Mouse (Mus musculus) MEL (cell line): Measurements from ENCODE around the gene Dcp1a. TPM values are rescaled to one million over a fixed set of nuclear protein-coding genes. Genes with fewer than 3 reads are reported as not detected.

Experiments
- DNase-seq: peaks from one replicate; pipeline ENCODE4 v3.0.0; 2011; ENCODE audit warnings: low read depth, low spot score
- H3K27ac ChIP-seq: 2 replicates; pipeline ENCODE4 v1.5.1; 2012; ENCODE audit warnings: low read depth, mild to moderate bottlenecking, control low read depth, low read length, moderate library complexity; ENCODE audit not compliant: control insufficient read depth
- H3K27me3 ChIP-seq, 2 experiments: fragments of 150-350 bp in 1 of 2; sonication (generic) in 1 of 2; 2 replicates each; pipeline ENCODE4 v1.6.1; 2012; ENCODE audit warnings: low read length in 2 of 2, mild to moderate bottlenecking in 2 of 2, improper control_type of control experiment in 1 of 2, moderate library complexity in 1 of 2; ENCODE audit not compliant: insufficient read depth in 2 of 2, control insufficient read depth in 1 of 2
- H3K36me3 ChIP-seq, 2 experiments: 2 replicates each; pipeline ENCODE4 v1.6.1; 2012 to 2014; ENCODE audit warnings: low read length in 2 of 2, improper control_type of control experiment in 1 of 2, inconsistent platforms in 1 of 2, mild to moderate bottlenecking in 1 of 2; ENCODE audit not compliant: insufficient read depth in 2 of 2, control insufficient read depth in 1 of 2
- H3K4me1 ChIP-seq, 2 experiments: fragments of 150-350 bp in 1 of 2; sonication (generic) in 1 of 2; 2 replicates each; pipeline ENCODE4 v1.6.1; 2012; ENCODE audit warnings: low read length in 2 of 2, improper control_type of control experiment in 1 of 2, mild to moderate bottlenecking in 1 of 2; ENCODE audit not compliant: insufficient read depth in 2 of 2, control insufficient read depth in 1 of 2
- H3K4me3 ChIP-seq, 2 experiments: fragments of 150-350 bp in 1 of 2; sonication (generic) in 1 of 2; 2 replicates each; pipeline ENCODE4 v1.5.1; 2012; ENCODE audit warnings: low read depth in 2 of 2, low read length in 2 of 2, mild to moderate bottlenecking in 2 of 2, moderate library complexity in 2 of 2, control low read depth in 1 of 2, improper control_type of control experiment in 1 of 2; ENCODE audit not compliant: control insufficient read depth in 1 of 2, insufficient read depth in 1 of 2
- H3K79me2 ChIP-seq: 2 replicates; pipeline ENCODE4 v1.6.1; 2012; ENCODE audit warnings: mild to moderate bottlenecking, low read length, moderate library complexity; ENCODE audit not compliant: control insufficient read depth, poor library complexity, insufficient read depth
- H3K9ac ChIP-seq: 2 replicates; pipeline ENCODE4 v1.6.1; 2012; ENCODE audit warnings: low read depth, mild to moderate bottlenecking, control low read depth, low read length, moderate library complexity; ENCODE audit not compliant: control insufficient read depth, poor library complexity, severe bottlenecking
- H3K9me3 ChIP-seq: fragments of 150-350 bp; sonication (generic); replicated peaks from 2 replicates; pipeline ENCODE4 v1.6.1; 2012; ENCODE audit warnings: mild to moderate bottlenecking, low read length, improper control_type of control experiment, moderate library complexity; ENCODE audit not compliant: insufficient read depth
- BHLHE40 ChIP-seq: IDR thresholded peaks from 2 replicates; pipeline ENCODE4 v1.6.1; 2012; ENCODE audit warnings: low read depth, mild to moderate bottlenecking, inconsistent platforms, low read length, improper control_type of control experiment, borderline replicate concordance
- CHD1 ChIP-seq: IDR thresholded peaks from 2 replicates; pipeline ENCODE4 v1.6.1; 2012; ENCODE audit warnings: low read depth, mild to moderate bottlenecking, inconsistent platforms, low read length, improper control_type of control experiment
- CTCF ChIP-seq, 3 experiments: IDR thresholded peaks in 2 of 3; conservative IDR thresholded peaks in 1 of 3; 2 replicates each; pipeline ENCODE4 v1.5.1; 2011 to 2012; ENCODE audit warnings: low read length in 3 of 3, low read depth in 2 of 3, mild to moderate bottlenecking in 2 of 3, improper control_type of control experiment in 1 of 3, inconsistent platforms in 1 of 3, mixed read lengths in 1 of 3, moderate library complexity in 1 of 3; ENCODE audit not compliant: control insufficient read depth in 1 of 3, insufficient read depth in 1 of 3, poor library complexity in 1 of 3, severe bottlenecking in 1 of 3
- E2F4 ChIP-seq: IDR thresholded peaks from 2 replicates; pipeline ENCODE4 v1.6.1; 2011; ENCODE audit warnings: low read depth, low read length, improper control_type of control experiment, borderline replicate concordance
- EP300 ChIP-seq, 2 experiments: IDR thresholded peaks; 2 replicates each; pipeline ENCODE4 v1.6.1; 2011; ENCODE audit warnings: improper control_type of control experiment in 2 of 2, low read length in 2 of 2, low read depth in 1 of 2, mild to moderate bottlenecking in 1 of 2
- ETS1 ChIP-seq: IDR thresholded peaks from 2 replicates; pipeline ENCODE4 v1.6.1; 2012; ENCODE audit warnings: low read depth, mild to moderate bottlenecking, inconsistent platforms, low read length, improper control_type of control experiment, moderate library complexity
- GABPA ChIP-seq: IDR thresholded peaks from 2 replicates; pipeline ENCODE4 v1.6.1; 2012; ENCODE audit warnings: low read depth, mild to moderate bottlenecking, inconsistent platforms, low read length, improper control_type of control experiment, moderate library complexity
- KAT2A ChIP-seq: conservative IDR thresholded peaks from 2 replicates; pipeline ENCODE4 v1.6.1; 2012; ENCODE audit warnings: low read depth, low read length, improper control_type of control experiment, inconsistent platforms
- MAX ChIP-seq: IDR thresholded peaks from 2 replicates; pipeline ENCODE4 v1.6.1; 2011; ENCODE audit warnings: low read length, improper control_type of control experiment
- MAZ ChIP-seq: IDR thresholded peaks from 2 replicates; pipeline ENCODE4 v1.6.1; 2012; ENCODE audit warnings: low read depth, mild to moderate bottlenecking, inconsistent platforms, low read length, improper control_type of control experiment
- POLR2A ChIP-seq, 2 experiments: IDR thresholded peaks; 2 replicates each; pipeline ENCODE4 v1.6.1; 2011 to 2012; ENCODE audit warnings: low read length in 2 of 2, mild to moderate bottlenecking in 2 of 2, control low read depth in 1 of 2, improper control_type of control experiment in 1 of 2, low read depth in 1 of 2, moderate library complexity in 1 of 2; ENCODE audit not compliant: control insufficient read depth in 1 of 2, insufficient read depth in 1 of 2, poor library complexity in 1 of 2
- RCOR1 ChIP-seq: IDR thresholded peaks from 2 replicates; pipeline ENCODE4 v1.6.1; 2012; ENCODE audit warnings: low read depth, mild to moderate bottlenecking, inconsistent platforms, low read length, improper control_type of control experiment
- SIN3A ChIP-seq: IDR thresholded peaks from 2 replicates; pipeline ENCODE4 v1.6.1; 2012; ENCODE audit warnings: low read length, improper control_type of control experiment, inconsistent platforms
- SMC3 ChIP-seq: IDR thresholded peaks from 2 replicates; pipeline ENCODE4 v1.6.1; 2011; ENCODE audit warnings: low read depth, low read length, improper control_type of control experiment
- TAL1 ChIP-seq: IDR thresholded peaks from 2 replicates; pipeline ENCODE4 v1.6.1; 2012; ENCODE audit warnings: mild to moderate bottlenecking, inconsistent platforms, low read length, moderate library complexity, mixed read lengths
- TCF12 ChIP-seq: IDR thresholded peaks from 2 replicates; pipeline ENCODE4 v1.6.1; 2014; ENCODE audit warnings: low read depth, mild to moderate bottlenecking, inconsistent platforms, low read length, improper control_type of control experiment, moderate library complexity
- ZNF384 ChIP-seq: IDR thresholded peaks from 2 replicates; pipeline ENCODE4 v1.6.1; 2012; ENCODE audit warnings: low read depth, mild to moderate bottlenecking, inconsistent platforms, low read length, improper control_type of control experiment
- polyA plus RNA-seq, 2 experiments: library from polyadenylated mRNA; stranded (reverse) in 1 of 2; unstranded in 1 of 2; fragments of >175 nt in 1 of 2; fragments of >200 nt in 1 of 2; gene quantifications; 2 replicates each; pipeline versions ENCODE4 v1.2.1 to v1.2.4; 2012; ENCODE audit warnings: low replicate concordance in 2 of 2, low read depth in 1 of 2; ENCODE audit not compliant: insufficient read length in 2 of 2, insufficient read depth in 1 of 2, missing spikeins in 1 of 2
- total RNA-seq: library from RNA; depleted of rRNA; stranded (reverse); fragments of 300-350 nt; gene quantifications from 2 replicates; pipeline ENCODE4 v1.2.3, GENCODE M21; 2012

Dcp1a gene
- total and polyA plus RNA-seq, 3 experiments: 21.4 to 31.4 TPM; not detected in 1

- H3K4me1 ChIP-seq: no peaks in the 10 kb centered on the region
- peaks cover 0 to 5% of the 10 kb centered on the region in 2 experiments; a peak in 2 of 4 replicates for H3K36me3 ChIP-seq
- no peak for DNase-seq
- no peak overlapping the region for H3K4me3 ChIP-seq
- H3K27me3 ChIP-seq: no peaks in the 10 kb centered on the region
- H3K79me2 ChIP-seq: no peaks in the 10 kb centered on the region
- TF ChIP-seq CTCF (IDR thresholded peaks at IDR 0.05 in 2 of 3, conservative IDR thresholded peaks at IDR 0.05 in 1 of 3; ENCODE audit: control insufficient read depth in 1 of 3, insufficient read depth in 1 of 3, low read depth in 2 of 3, low read length in 3 of 3, poor library complexity in 1 of 3, severe bottlenecking in 1 of 3): no peak
- TF ChIP-seq SMC3: no peak
- no peak for TF ChIP-seq GABPA
- TF ChIP-seq BHLHE40: no peak
- no peak for TF ChIP-seq TCF12
- TF ChIP-seq ETS1: no peak
- no peak for TF ChIP-seq E2F4
- no peak for TF ChIP-seq ZNF384
- no peak for TF ChIP-seq TAL1
- TF ChIP-seq SIN3A: no peak
- TF ChIP-seq KAT2A: no peak
- no peak for TF ChIP-seq RCOR1
- TF ChIP-seq POLR2A (IDR thresholded peaks at IDR 0.05; ENCODE audit: control insufficient read depth in 1 of 2, insufficient read depth in 1 of 2, low read depth in 1 of 2, low read length in 2 of 2, poor library complexity in 1 of 2): no peak
- TF ChIP-seq MAX: no peak
- no peak overlapping the region for H3K27ac ChIP-seq
- H3K9ac ChIP-seq: no peak overlapping the region
- no peaks in the 10 kb centered on the region for H3K9me3 ChIP-seq
Observed at GRCm38 (mm10) chr14:30523356-30523755, 44.0 kb downstream of the Dcp1a start.

- TF ChIP-seq CHD1 (no peak), EP300 (IDR thresholded peaks at IDR 0.05; ENCODE audit: low read depth in 1 of 2, low read length in 2 of 2) (no peak), POLR2A (IDR thresholded peaks at IDR 0.05; ENCODE audit: control insufficient read depth in 1 of 2, insufficient read depth in 1 of 2, low read depth in 1 of 2, low read length in 2 of 2, poor library complexity in 1 of 2) (no peak), MAZ (no peak)
Observed at GRCm38 (mm10) chr14:30528392-30528791, 49.1 kb downstream of the Dcp1a start.

More at GRCm38 (mm10) chr14:30528392-30528791, 49.1 kb downstream of the Dcp1a start:
- no peak for DNase-seq
- H3K27me3 ChIP-seq: no peaks in the 10 kb centered on the region
- H3K36me3 ChIP-seq: no peaks in the 10 kb centered on the region; a peak in 1 of 4 replicates
- H3K9ac ChIP-seq: no peak overlapping the region
- H3K4me3 ChIP-seq: no peak overlapping the region
- no peaks in the 10 kb centered on the region for H3K9me3 ChIP-seq
- H3K4me1 ChIP-seq: no peaks in the 10 kb centered on the region
- no peak overlapping the region for H3K27ac ChIP-seq
- H3K79me2 ChIP-seq: no peaks in the 10 kb centered on the region
